Mouse (Mus musculus) CH12.LX (cell line): Measurements from ENCODE around the gene Rrp36. TPM values are rescaled to one million over a fixed set of nuclear protein-coding genes. Genes with fewer than 3 reads are reported as not detected.

Source experiments
- DNase-seq: peaks from one replicate; pipeline ENCODE4 v3.0.0-alpha.2; 2013; ENCODE audit errors: extremely low read depth
- H3K27ac ChIP-seq: 2 replicates; pipeline ENCODE4 v1.5.1; 2012; ENCODE audit warnings: low read depth, mild to moderate bottlenecking, control low read depth, moderate library complexity; ENCODE audit not compliant: insufficient read depth
- H3K27me3 ChIP-seq: replicated peaks from 2 replicates; pipeline ENCODE3; 2012; ENCODE audit warnings: inconsistent platforms
- H3K36me3 ChIP-seq, 2 experiments: replicated peaks in 1 of 2; 2 replicates each; pipeline versions ENCODE3 to v1.6.1; 2012; ENCODE audit warnings: inconsistent platforms in 1 of 2, low read length in 1 of 2, mild to moderate bottlenecking in 1 of 2, mixed read lengths in 1 of 2, moderate library complexity in 1 of 2; ENCODE audit not compliant: control insufficient read depth in 1 of 2, insufficient read depth in 1 of 2
- H3K4me1 ChIP-seq, 2 experiments: 2 replicates each; pipeline ENCODE4 v1.6.1; 2012; ENCODE audit warnings: inconsistent platforms in 1 of 2, moderate library complexity in 1 of 2; ENCODE audit not compliant: insufficient read depth in 2 of 2, control insufficient read depth in 1 of 2
- H3K4me2 ChIP-seq: 2 replicates; pipeline ENCODE4 v1.6.1; 2012; ENCODE audit warnings: low read depth, mild to moderate bottlenecking, control low read depth; ENCODE audit not compliant: poor library complexity, insufficient read depth, severe bottlenecking
- H3K4me3 ChIP-seq, 3 experiments: fragments of 150-350 bp in 1 of 3; sonication (generic) in 1 of 3; replicated peaks in 1 of 3; 2 replicates each; pipeline versions ENCODE3 to v1.5.1; 2011 to 2012; ENCODE audit warnings: low read depth in 2 of 3, low read length in 2 of 3, mild to moderate bottlenecking in 2 of 3, moderate library complexity in 2 of 3, control low read depth in 1 of 3, improper control_type of control experiment in 1 of 3, inconsistent platforms in 1 of 3, mixed read lengths in 1 of 3; ENCODE audit not compliant: poor library complexity in 1 of 3
- H3K79me2 ChIP-seq: replicated peaks from 2 replicates; pipeline ENCODE4 v1.6.1; 2012; ENCODE audit warnings: mild to moderate bottlenecking, moderate library complexity; ENCODE audit not compliant: control insufficient read depth, poor library complexity, insufficient read depth, severe bottlenecking; ENCODE audit errors: extremely low read depth
- H3K9ac ChIP-seq: 2 replicates; pipeline ENCODE4 v1.6.1; 2012; ENCODE audit warnings: low read depth, mild to moderate bottlenecking, control low read depth, moderate library complexity; ENCODE audit not compliant: insufficient read depth
- H3K9me3 ChIP-seq: replicated peaks from 2 replicates; pipeline ENCODE3; 2012; ENCODE audit warnings: low read length, inconsistent platforms, mixed read lengths
- BHLHE40 ChIP-seq: IDR thresholded peaks from 2 replicates; pipeline ENCODE4 v1.6.1; 2011; ENCODE audit warnings: mild to moderate bottlenecking, low read depth, low read length, improper control_type of control experiment
- CHD1 ChIP-seq: IDR thresholded peaks from 2 replicates; pipeline ENCODE4 v1.6.1; 2012; ENCODE audit warnings: low read depth, low read length, improper control_type of control experiment, inconsistent platforms
- CTCF ChIP-seq, 2 experiments: IDR thresholded peaks in 1 of 2; conservative IDR thresholded peaks in 1 of 2; 2 replicates each; pipeline ENCODE4 v1.5.1; 2011 to 2012; ENCODE audit warnings: low read depth in 2 of 2, low read length in 2 of 2, improper control_type of control experiment in 1 of 2, inconsistent platforms in 1 of 2, mild to moderate bottlenecking in 1 of 2, moderate library complexity in 1 of 2
- ELF1 ChIP-seq: IDR thresholded peaks from 2 replicates; pipeline ENCODE4 v1.6.1; 2014; ENCODE audit warnings: low read depth, mild to moderate bottlenecking, inconsistent platforms, low read length, improper control_type of control experiment
- EP300 ChIP-seq: IDR thresholded peaks from 2 replicates; pipeline ENCODE4 v1.6.1; 2011; ENCODE audit warnings: low read length, improper control_type of control experiment
- ETS1 ChIP-seq: conservative IDR thresholded peaks from 2 replicates; pipeline ENCODE4 v1.6.1; 2012; ENCODE audit warnings: low read depth, mild to moderate bottlenecking, inconsistent platforms, low read length, improper control_type of control experiment, moderate library complexity
- HCFC1 ChIP-seq: IDR thresholded peaks from 2 replicates; pipeline ENCODE4 v1.6.1; 2012; ENCODE audit warnings: low read depth, mild to moderate bottlenecking, inconsistent platforms, low read length, improper control_type of control experiment
- JUN ChIP-seq: IDR thresholded peaks from 2 replicates; pipeline ENCODE4 v1.6.1; 2011; ENCODE audit warnings: low read depth, mild to moderate bottlenecking, low read length, improper control_type of control experiment, moderate library complexity; ENCODE audit not compliant: insufficient read depth
- JUND ChIP-seq: conservative IDR thresholded peaks from 2 replicates; pipeline ENCODE4 v1.6.1; 2011; ENCODE audit warnings: low read depth, low read length, improper control_type of control experiment
- KAT2A ChIP-seq: IDR thresholded peaks from 2 replicates; pipeline ENCODE4 v1.6.1; 2012; ENCODE audit warnings: low read length, improper control_type of control experiment, inconsistent platforms; ENCODE audit not compliant: insufficient replicate concordance
- MAX ChIP-seq: IDR thresholded peaks from 2 replicates; pipeline ENCODE4 v1.6.1; 2011; ENCODE audit warnings: low read length, improper control_type of control experiment
- MAZ ChIP-seq: IDR thresholded peaks from 2 replicates; pipeline ENCODE4 v1.6.1; 2012; ENCODE audit warnings: low read depth, mild to moderate bottlenecking, inconsistent platforms, low read length, improper control_type of control experiment, moderate library complexity
- MEF2A ChIP-seq: IDR thresholded peaks from 2 replicates; pipeline ENCODE4 v1.6.1; 2014; ENCODE audit warnings: low read depth, mild to moderate bottlenecking, inconsistent platforms, low read length, improper control_type of control experiment, borderline replicate concordance
- MYC ChIP-seq: IDR thresholded peaks from 2 replicates; pipeline ENCODE4 v1.6.1; 2011; ENCODE audit warnings: low read depth, mild to moderate bottlenecking, improper control_type of control experiment, low read length
- NELFE ChIP-seq: IDR thresholded peaks from 2 replicates; pipeline ENCODE4 v1.6.1; 2011; ENCODE audit warnings: low read depth, low read length, improper control_type of control experiment
- NRF1 ChIP-seq: IDR thresholded peaks from 2 replicates; pipeline ENCODE4 v1.6.1; 2014; ENCODE audit warnings: low read depth, mild to moderate bottlenecking, inconsistent platforms, low read length, improper control_type of control experiment, moderate library complexity
- PAX5 ChIP-seq: IDR thresholded peaks from 2 replicates; pipeline ENCODE4 v1.6.1; 2012; ENCODE audit warnings: low read length, inconsistent platforms, mixed read lengths
- POLR2A ChIP-seq: IDR thresholded peaks from 2 replicates; pipeline ENCODE4 v1.6.1; 2011; ENCODE audit warnings: low read depth, mild to moderate bottlenecking, improper control_type of control experiment, low read length
- POLR2AphosphoS2 ChIP-seq: IDR thresholded peaks from 2 replicates; pipeline ENCODE4 v1.6.1; 2011; ENCODE audit warnings: low read depth, low read length, improper control_type of control experiment
- SIN3A ChIP-seq: IDR thresholded peaks from 2 replicates; pipeline ENCODE4 v1.6.1; 2012; ENCODE audit warnings: low read length, improper control_type of control experiment, inconsistent platforms
- SMC3 ChIP-seq: IDR thresholded peaks from 2 replicates; pipeline ENCODE4 v1.6.1; 2011; ENCODE audit warnings: low read depth, low read length, improper control_type of control experiment
- TBP ChIP-seq: conservative IDR thresholded peaks from 2 replicates; pipeline ENCODE4 v1.6.1; 2011; ENCODE audit warnings: low read depth, low read length, improper control_type of control experiment
- USF1 ChIP-seq: IDR thresholded peaks from 2 replicates; pipeline ENCODE4 v1.6.1; 2014; ENCODE audit warnings: low read depth, mild to moderate bottlenecking, inconsistent platforms, low read length, improper control_type of control experiment
- USF2 ChIP-seq: conservative IDR thresholded peaks from 2 replicates; pipeline ENCODE4 v1.6.1; 2011; ENCODE audit warnings: low read depth, low read length, improper control_type of control experiment
- ZC3H11A ChIP-seq: IDR thresholded peaks from 2 replicates; pipeline ENCODE4 v1.6.1; 2012; ENCODE audit warnings: low read depth, mild to moderate bottlenecking, inconsistent platforms, low read length, improper control_type of control experiment
- ZMIZ1 ChIP-seq: IDR thresholded peaks from 2 replicates; pipeline ENCODE4 v1.6.1; 2012; ENCODE audit warnings: low read depth, mild to moderate bottlenecking, inconsistent platforms, low read length, improper control_type of control experiment
- ZNF384 ChIP-seq: IDR thresholded peaks from 2 replicates; pipeline ENCODE4 v1.6.1; 2012; ENCODE audit warnings: low read depth, low read length, improper control_type of control experiment, inconsistent platforms
- dilution Hi-C: fragments of 300-500 bp; cut with MboI; formaldehyde crosslinking; loops from 2 replicates; pipeline ENCODE4 v1.14.3; 2020; ENCODE audit warnings: low sequenced_read_pairs; ENCODE audit not compliant: extremely low pct_unique_long_range_greater_than_20kb, extremely low pct_ligation_motif_present
- in situ Hi-C: fragments of 300-500 bp; cut with MboI; formaldehyde crosslinking; loops from 3 replicates; pipeline ENCODE4 v1.14.3; 2019; ENCODE audit warnings: low sequenced_read_pairs, low pct_ligation_motif_present, low pct_unique_long_range_greater_than_20kb, mixed read lengths
- polyA plus RNA-seq: library from polyadenylated mRNA; unstranded; fragments of >175 nt; gene quantifications from 2 replicates; pipeline ENCODE4 v1.2.1, GENCODE M21; 2012; ENCODE audit warnings: low read depth; ENCODE audit not compliant: insufficient read length
- total RNA-seq, 2 experiments: library from RNA; depleted of rRNA; stranded (reverse); fragments of 300-350 nt in 1 of 2; fragments of >200 nt in 1 of 2; gene quantifications; 2 replicates each; pipeline ENCODE4 v1.2.3; 2012 to 2014

Rrp36 gene
- total and polyA plus RNA-seq, 3 experiments = 38.1 to 53.6 (median 46.1) TPM

GRCm38 (mm10) chr17:46699912-46700311, 25.8 kb upstream of the Rrp36 start:
- TF ChIP-seq MAZ = no peak
- no peak for TF ChIP-seq ETS1
- no peak for TF ChIP-seq USF1
- no peak for TF ChIP-seq POLR2A
- no peak for TF ChIP-seq MEF2A
- TF ChIP-seq CTCF (conservative IDR thresholded peaks at IDR 0.05 in 1 of 2, IDR thresholded peaks at IDR 0.05 in 1 of 2; ENCODE audit: low read depth in 2 of 2, low read length in 2 of 2) = no peak
- no peak for TF ChIP-seq PAX5
- TF ChIP-seq ZC3H11A = no peak
- no peak for TF ChIP-seq CHD1
- TF ChIP-seq NELFE = no peak
- no peak for TF ChIP-seq MAX
- TF ChIP-seq MYC = no peak
- no peak for TF ChIP-seq POLR2AphosphoS2
- no peak for TF ChIP-seq ELF1
- TF ChIP-seq HCFC1 = no peak
- TF ChIP-seq, all 38 proteins: peak for 0
- in situ Hi-C loops (no loop called here), dilution Hi-C loops (no loop called here)
- peaks cover 8 to 63% of the 10 kb centered on the region in 2 experiments for H3K36me3 ChIP-seq
- no peaks in the 10 kb centered on the region for H3K27me3 ChIP-seq
- no peak for DNase-seq
- H3K4me1 ChIP-seq = peaks cover 11 to 24% of the 10 kb centered on the region in 2 experiments
- no peaks in the 10 kb centered on the region for H3K9me3 ChIP-seq
- no peak overlapping the region for H3K4me2 ChIP-seq
- H3K27ac ChIP-seq = no peak overlapping the region
- peaks cover 12% of the 10 kb centered on the region for H3K79me2 ChIP-seq
- no peak overlapping the region for H3K4me3 ChIP-seq
- no peak overlapping the region for H3K9ac ChIP-seq

GRCm38 (mm10) chr17:46699245-46699644, 25.1 kb upstream of the Rrp36 start:
- no peaks in the 10 kb centered on the region for H3K27me3 ChIP-seq
- no peaks in the 10 kb centered on the region for H3K9me3 ChIP-seq
- no peak overlapping the region for H3K4me3 ChIP-seq
- H3K9ac ChIP-seq = no peak overlapping the region
- peaks cover 11 to 24% of the 10 kb centered on the region in 2 experiments for H3K4me1 ChIP-seq
- no peak overlapping the region for H3K4me2 ChIP-seq
- peaks cover 8 to 66% of the 10 kb centered on the region in 2 experiments for H3K36me3 ChIP-seq
- dilution Hi-C loops = no loop called here
- peaks cover 10% of the 10 kb centered on the region for H3K79me2 ChIP-seq
- TF ChIP-seq MYC (no peak), EP300 (no peak), USF2 (no peak), SIN3A (no peak), NRF1 (no peak), SMC3 (no peak), JUN (no peak), MAX (no peak), KAT2A (no peak), CTCF (conservative IDR thresholded peaks at IDR 0.05 in 1 of 2, IDR thresholded peaks at IDR 0.05 in 1 of 2; ENCODE audit: low read depth in 2 of 2, low read length in 2 of 2) (no peak), ZMIZ1 (no peak), BHLHE40 (no peak), ETS1 (no peak), ZNF384 (no peak), CHD1 (no peak), ELF1 (no peak), JUND (no peak), ZC3H11A (no peak), TBP (no peak), POLR2AphosphoS2 (no peak)
- TF ChIP-seq, all 38 proteins: peak for 0
- no peak for DNase-seq
- no peak overlapping the region for H3K27ac ChIP-seq
- in situ Hi-C loops = no loop called here
